Mouse (Mus musculus): Measurements from ENCODE around the gene Stom.

Stom gene

GRCm38 (mm10) chr2:35270531-35270984 lies 66.2 kb downstream of the Stom start:
- DNase-seq: peak; percentile 57

- no peak for DNase-seq
Measured at GRCm38 (mm10) chr2:35269716-35270260, 67.0 kb downstream of the Stom start.

- DNase-seq: no peak
Measured at GRCm38 (mm10) chr2:35269136-35269535, 67.6 kb downstream of the Stom start.

- no peak for DNase-seq
Measured at GRCm38 (mm10) chr2:35267876-35268566, 68.8 kb downstream of the Stom start.

GRCm38 (mm10) chr2:35267156-35267875 lies 69.5 kb downstream of the Stom start:
- no peak for DNase-seq

- DNase-seq: no peak
Measured at GRCm38 (mm10) chr2:35266251-35266905, 70.4 kb downstream of the Stom start.

- DNase-seq: no peak
Measured at GRCm38 (mm10) chr2:35265775-35266174, 71.0 kb downstream of the Stom start.

- peak; percentile 62 for DNase-seq
Measured at GRCm38 (mm10) chr2:35265296-35265695, 71.5 kb downstream of the Stom start.

- no peak for DNase-seq
Measured at GRCm38 (mm10) chr2:35264095-35264494, 72.7 kb downstream of the Stom start.
